ENCODE assay signal across 18 mouse cellular contexts in the genomic region with DNA sequence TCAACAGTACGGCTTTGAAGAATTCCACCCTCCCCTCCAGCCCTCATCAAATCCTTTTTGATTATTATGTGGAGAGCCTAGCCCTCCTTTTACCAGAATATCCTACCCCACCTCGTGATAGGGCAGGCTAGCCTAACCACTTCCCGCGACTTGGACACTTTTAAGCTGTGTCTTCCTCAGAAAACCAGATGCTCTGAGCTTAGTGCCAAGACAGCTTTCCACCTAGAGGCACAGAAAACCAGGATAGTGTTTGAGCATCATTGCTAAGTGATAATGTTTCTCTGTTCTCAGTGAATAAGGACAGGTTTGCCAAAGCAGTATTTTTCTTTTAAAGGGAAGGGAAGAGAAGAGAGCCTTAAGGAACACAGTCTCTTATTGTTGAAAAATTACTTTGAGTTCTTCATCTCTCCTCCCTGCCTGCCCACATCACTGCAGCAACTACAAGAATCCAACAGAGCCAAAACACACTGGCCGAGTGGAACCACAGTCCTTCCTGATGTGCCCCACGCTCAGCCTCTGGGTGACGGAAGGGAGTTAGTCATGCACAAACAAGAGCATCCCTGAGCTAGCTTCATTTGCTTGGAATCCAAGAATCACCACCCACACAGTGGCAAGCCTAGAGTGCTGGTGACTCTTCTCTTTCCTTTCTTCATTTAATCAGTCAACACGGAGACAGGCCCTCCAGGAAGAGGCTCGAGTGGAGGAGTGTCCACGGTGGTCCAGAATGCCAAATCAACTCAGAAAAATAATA.
DNase-seq lines count a peak whose midpoint lies in the region; TF ChIP-seq lines count a peak whose summit lies in the region.
"Had no signal": no experiment of that assay in that cellular context is flagged by ENCODE, and none has a peak within 500 bp of the region (broad histone marks: within the 10 kb centered on the region; RNA-seq: fewer than 3 reads in every experiment).

No protein-coding gene starts in this region.

- DNase-seq in left cerebral cortex, adult 18-20 months (ENCODE audit: low spot score in 2 of 2) = peak; percentile 54 to 73
- DNase-seq in left cerebral cortex, postnatal 10 days (ENCODE audit: extremely low spot score in 1 of 2, low spot score in 2 of 2) = no peak
- DNase-seq in fat pad, adult 2 months (ENCODE audit: extremely low read depth, low read depth, low spot score) = peak; percentile 11
- DNase-seq in right cerebral cortex, postnatal 25 days = peak; percentile 69
- no peak for DNase-seq in urinary bladder, postnatal 10 days (ENCODE audit: low spot score)
- DNase-seq in cerebellum, adult 9-10 months = no peak
- DNase-seq: adrenal gland, postnatal 10 days; cerebellum, adult 11-12 months; cerebellum, postnatal 36 days; forebrain, postnatal 0 days; heart, postnatal 10 days; lung, postnatal 10 days; thymus, postnatal 25 days had no signal

- intact Hi-C loops in left cerebral cortex, postnatal 10 days (cut with DNase I) = no loop called here

- H3K4me3 ChIP-seq in C2C12 (ENCODE audit: insufficient read depth, poor library complexity, severe bottlenecking) = no peak overlapping the region
- H3K4me3 ChIP-seq: embryonic facial prominence, embryonic 12.5 days; heart, embryonic 10.5 days; hindbrain, embryonic 13.5 days; layer of hippocampus, adult 2 months had no signal

- TF ChIP-seq CTCF in C2C12 (IDR thresholded peaks at IDR 0.05; ENCODE audit: control insufficient read depth, insufficient read depth, insufficient read length) = no peak

- no peak overlapping the region for H3ac ChIP-seq in C2C12 (ENCODE audit: control insufficient read depth, insufficient read length, low read depth)

- no peaks in the 10 kb centered on the region for H3K27me3 ChIP-seq in C2C12 (ENCODE audit: control insufficient read depth, insufficient read depth, insufficient read length)
- H3K27me3 ChIP-seq: embryonic facial prominence, embryonic 12.5 days; hindbrain, embryonic 13.5 days had no signal

- H3K36me3 ChIP-seq in C2C12 (ENCODE audit: control insufficient read depth, insufficient read depth) = no peaks in the 10 kb centered on the region
- H3K36me3 ChIP-seq: embryonic facial prominence, embryonic 12.5 days; heart, embryonic 10.5 days; hindbrain, embryonic 13.5 days had no signal

- no peaks in the 10 kb centered on the region for H3K79me3 ChIP-seq in C2C12 (ENCODE audit: low read depth)

- no peaks in the 10 kb centered on the region for H3K79me2 ChIP-seq in C2C12 (ENCODE audit: control insufficient read depth, insufficient read depth)

TF ChIP-seq in C2C12, 6 proteins besides CTCF, POLR2A, EP300 and RAD21:
- TF ChIP-seq MAX (IDR thresholded peaks at IDR 0.05) = peak; percentile 75
- no peak for TF ChIP-seq MYOD1 (IDR thresholded peaks at IDR 0.05; ENCODE audit: control insufficient read depth, insufficient read length, low read depth)
- TF ChIP-seq CEBPB (IDR thresholded peaks at IDR 0.05; ENCODE audit: low read depth) = no peak

Comparison
In these comparisons a context has a peak if more than half of its experiments do, and no peak if none do; other contexts are left out.
1. DNase-seq: peak in left cerebral cortex, adult 18-20 months (2 of 2), fat pad, adult 2 months (single experiment) and right cerebral cortex, postnatal 25 days (single experiment); none in left cerebral cortex, postnatal 10 days (0 of 2), urinary bladder, postnatal 10 days (single experiment) and cerebellum, adult 9-10 months (single experiment).